Mouse (Mus musculus): ENCODE measurements around the gene Srgn. TPM values are rescaled to one million over a fixed set of nuclear protein-coding genes. Genes with fewer than 3 reads are reported as not detected.

The Srgn gene
- 3.8 and 3.9 TPM in 2 replicates for polyA plus RNA-seq (2012; rRNA removed)

GRCm38 (mm10) chr10:62527351-62527750 lies at the start of gene Srgn:
Gene Srgn (minus strand): TSS chr10:62527451.

DNA sequence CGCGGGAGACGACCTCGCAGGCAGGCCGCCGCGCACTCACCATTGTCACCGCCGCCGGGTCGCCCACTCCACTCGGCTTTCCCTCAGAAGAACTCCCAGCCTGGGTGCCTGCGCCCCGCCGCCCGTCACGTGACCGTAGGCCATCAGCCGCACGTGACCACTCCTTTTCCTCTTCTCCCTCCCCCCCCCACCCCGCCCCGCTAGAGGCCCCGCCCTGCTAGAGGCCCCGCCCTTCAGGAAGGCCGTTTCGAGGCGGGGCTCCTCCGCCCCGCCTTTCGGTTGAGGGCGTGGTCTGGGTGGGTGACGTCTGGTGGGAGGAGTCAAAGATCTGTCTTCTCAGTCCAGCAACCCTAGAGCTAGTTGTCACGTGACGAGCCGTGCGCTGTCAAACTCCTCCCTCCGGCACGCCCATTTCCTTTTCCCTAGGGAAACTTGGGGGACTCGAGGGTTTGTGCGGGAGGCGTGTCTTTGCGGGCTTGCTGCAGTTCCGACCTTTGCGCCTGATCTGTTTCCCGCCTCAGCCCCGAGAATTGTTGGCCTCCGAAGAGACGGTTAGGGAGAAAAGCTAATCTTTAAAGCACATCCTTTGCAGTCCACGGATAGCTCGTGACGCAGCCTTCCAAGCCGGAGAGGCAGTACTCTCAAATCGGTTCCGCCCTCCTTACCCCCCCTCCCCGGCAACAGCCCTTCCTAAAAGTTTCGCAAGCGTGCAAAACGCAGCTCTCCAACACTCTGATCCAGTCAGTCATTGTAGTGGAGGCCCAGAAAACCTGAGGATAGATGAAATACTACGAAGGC lies 40.4 kb downstream of the Srgn start, which contains the start of gene Vps26a:
Gene Vps26a, minus strand, starts transcription at position 188 of the 798 bp plus-strand sequence.

GRCm38 (mm10) chr10:62449364-62450279 lies 77.6 kb downstream of the Srgn start, which contains the start of the genes 4930507D05Rik and Supv3l1:
Gene 4930507D05Rik (plus strand): TSS chr10:62449489.
Gene Supv3l1 (minus strand): TSS chr10:62449738.

Other genes with a start within 250 kb of the Srgn start
- 32.4 and 32.5 TPM in 2 replicates for gene Hk1, start 147.5 kb downstream of the Srgn start, polyA plus RNA-seq (2012; rRNA removed)
- gene Hkdc1, start 105.0 kb downstream of the Srgn start, polyA plus RNA-seq (2012; rRNA removed), result 0.92 and 1.0 TPM in 2 replicates
- gene 4930507D05Rik, start 78.0 kb downstream of the Srgn start, polyA plus RNA-seq (2012; rRNA removed), result 0.55 and 0.61 TPM in 2 replicates
- gene Supv3l1, start 77.7 kb downstream of the Srgn start, polyA plus RNA-seq (2012; rRNA removed), result 28.9 and 34.1 TPM in 2 replicates
- gene Vps26a, start 40.6 kb downstream of the Srgn start, polyA plus RNA-seq (2012; rRNA removed), result 34.9 and 35.5 TPM in 2 replicates
- gene Kif1bp, start 51.0 kb upstream of the Srgn start, polyA plus RNA-seq (2012; rRNA removed), result 42.7 and 42.9 TPM in 2 replicates
- gene Ddx21, start 74.8 kb upstream of the Srgn start, polyA plus RNA-seq (2012; rRNA removed), result 57.9 and 77.6 TPM in 2 replicates
- 117 and 242 TPM in 2 replicates for gene Ddx50, start 123.8 kb upstream of the Srgn start, polyA plus RNA-seq (2012; rRNA removed)
- 1.4 and 2.1 TPM in 2 replicates for gene Stox1, start 198.7 kb upstream of the Srgn start, polyA plus RNA-seq (2012; rRNA removed)

Data from central nervous system, embryonic 11.5 days (tissue).